Mouse (Mus musculus): ENCODE results near the gene Pole. TPM values are rescaled to one million over a fixed set of nuclear protein-coding genes. Genes with fewer than 3 reads are reported as not detected.

Pole gene
- 10 to 100 TPM in 6 of 26 experiments, 1 to 10 TPM in 19, under 1 TPM in 1; 0.59 to 19.8 (median 6.4) TPM for total RNA-seq (2018; cell fraction: chromatin; rRNA removed)
- total RNA-seq (2018; cell fraction: cytosol; rRNA removed) = 1 to 10 TPM; 1.1 to 3.2 (median 1.9) TPM
- 10 to 100 TPM in 2 of 26 experiments, 1 to 10 TPM in 24; 1.2 to 37.0 (median 2.7) TPM for total RNA-seq (2018; cell fraction: nucleus; rRNA removed)
- 0.57 to 14.9 TPM (median 4.5 TPM) in 3 replicates for polyA plus RNA-seq (2018)

GRCm38 (mm10) chr5:110285770-110286445 is at the start of gene Pole, which contains the start of gene Pxmp2:
Gene Pole (plus strand): TSS chr5:110286306.
Gene Pxmp2 (minus strand): TSS chr5:110286186.
- peak within 1 kb of the TSS; percentile 59 for H3K4me3 ChIP-seq (ENCODE audit: inconsistent target)
- H3K27ac ChIP-seq = no peak within 1 kb of the TSS
- no peaks in the 10 kb centered on the region for H3K36me3 ChIP-seq (ENCODE audit: inconsistent target)
- WGBS (ENCODE audit: missing documents) = under 1% methylated on average over 63 of the region's 64 CpGs
- no peaks in the 10 kb centered on the region for H3K79me2 ChIP-seq (ENCODE audit: inconsistent target)

DNA sequence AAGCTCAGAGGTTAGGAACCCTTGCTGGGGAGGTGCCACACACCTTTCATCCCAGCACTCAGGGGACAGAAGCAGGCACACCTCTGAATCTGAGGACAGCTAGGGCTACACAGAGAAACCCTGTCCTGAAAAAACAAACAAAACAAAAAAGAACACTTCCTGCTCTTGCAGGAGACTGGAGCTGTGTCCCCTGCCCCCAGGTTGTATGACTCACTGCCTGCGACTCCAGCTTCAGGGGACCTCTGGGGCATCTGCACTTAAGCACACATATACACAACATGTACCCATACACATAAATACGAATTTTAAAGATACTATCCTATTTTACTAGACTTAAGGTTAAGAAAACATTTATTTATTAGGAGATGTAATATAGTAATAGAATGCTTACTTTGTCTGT is 42.0 kb upstream of the Pole start:
- H3K4me3 ChIP-seq (ENCODE audit: inconsistent target) = no peak overlapping the region
- WGBS (ENCODE audit: missing documents) = 91% methylated on average over 2 of the region's 2 CpGs
- H3K79me2 ChIP-seq (ENCODE audit: inconsistent target) = no peaks in the 10 kb centered on the region; the same call in 1 of the 2 replicates
- H3K36me3 ChIP-seq (ENCODE audit: inconsistent target) = peaks cover 87% of the 10 kb centered on the region
- no peak overlapping the region for H3K27ac ChIP-seq

DNA sequence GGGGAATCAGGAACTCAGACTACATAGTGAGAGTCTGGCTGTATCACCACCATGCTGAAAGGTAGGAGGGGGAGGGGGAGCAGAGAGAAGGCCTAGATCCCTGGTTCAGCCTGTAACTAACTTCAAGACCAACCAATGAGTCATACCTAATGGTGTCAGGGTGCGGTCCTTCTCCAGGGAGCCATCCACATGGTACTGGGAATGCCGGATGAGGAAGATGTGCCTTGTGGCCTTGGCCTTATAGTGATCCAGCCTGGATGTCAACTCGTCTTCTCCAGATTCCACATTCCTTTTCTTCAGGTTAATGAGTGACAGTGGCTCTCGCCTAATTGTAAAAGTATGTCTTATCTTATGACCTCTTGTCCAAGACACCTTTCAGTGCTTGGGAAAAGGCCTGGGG is 19.2 kb upstream of the Pole start:
- WGBS (ENCODE audit: missing documents) = 95% methylated on average over 4 of the region's 4 CpGs
- no peak overlapping the region for H3K27ac ChIP-seq
- H3K36me3 ChIP-seq (ENCODE audit: inconsistent target) = peaks cover 13% of the 10 kb centered on the region; the same call in 1 of the 2 replicates
- peaks cover 35% of the 10 kb centered on the region for H3K79me2 ChIP-seq (ENCODE audit: inconsistent target)
- no peak overlapping the region for H3K4me3 ChIP-seq (ENCODE audit: inconsistent target)

DNA sequence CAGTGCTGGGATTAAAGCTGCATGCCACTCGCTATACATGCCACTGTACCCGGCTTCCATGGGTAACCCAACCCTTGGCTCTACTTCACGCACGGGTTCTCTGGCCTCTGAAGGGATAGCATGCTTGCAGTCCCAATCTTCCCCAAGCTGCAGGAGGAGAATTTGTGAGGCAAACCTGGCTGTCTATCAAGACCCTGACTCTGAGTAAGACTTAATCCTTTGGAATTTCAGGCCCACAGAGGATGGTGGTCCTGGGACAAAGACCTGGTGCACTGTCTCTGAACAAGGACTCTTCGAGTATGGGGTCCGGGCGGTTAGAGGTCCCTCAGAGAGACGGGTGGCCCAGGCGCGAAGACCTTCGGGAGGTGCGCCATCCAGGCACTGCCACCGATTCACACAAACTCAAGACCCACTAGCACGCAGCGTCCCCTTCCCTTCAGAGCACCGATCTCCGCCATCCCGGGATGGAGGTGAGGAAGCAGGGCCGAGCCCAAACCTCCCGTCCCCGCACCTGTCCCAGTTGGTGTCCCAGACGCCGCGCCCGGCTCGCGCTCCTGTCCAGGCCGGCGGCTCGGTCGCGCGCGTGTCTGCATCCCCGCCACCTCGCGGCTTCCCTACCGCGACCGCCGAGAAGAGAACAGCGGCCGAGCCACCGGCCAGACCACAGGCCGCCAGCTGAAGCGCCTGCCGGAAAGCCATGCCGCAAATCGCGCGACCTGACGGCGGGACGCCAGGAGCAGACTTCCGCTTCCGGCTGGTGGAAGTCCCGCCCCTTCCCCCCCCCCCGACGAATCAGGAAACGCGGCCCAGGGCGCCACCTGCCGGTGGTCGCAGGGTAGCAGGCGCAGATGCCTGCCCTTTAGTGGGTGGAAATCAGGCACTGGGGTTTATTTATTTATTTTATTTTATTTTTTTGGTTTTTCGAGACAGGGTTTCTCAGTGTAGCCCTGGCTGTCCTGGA is 16.7 kb upstream of the Pole start, which contains the start of gene Pgam5:
Gene Pgam5, minus strand, starts transcription at position 773 of the 961 bp plus-strand sequence.
- Histone ChIP-seq H3K36me3 (ENCODE audit: inconsistent target) (peaks cover 12% of the 10 kb centered on the region; the same call in 1 of the 2 replicates), H3K79me2 (ENCODE audit: inconsistent target) (peaks cover 35% of the 10 kb centered on the region), H3K4me3 (ENCODE audit: inconsistent target) (peak within 1 kb of the TSS; percentile 91), H3K27ac (peak within 1 kb of the TSS; percentile 24; the same call in 1 of the 2 replicates)
- WGBS (ENCODE audit: missing documents) = 3% methylated on average over 61 of the region's 66 CpGs

GRCm38 (mm10) chr5:110270242-110270641 is 15.9 kb upstream of the Pole start:
- Histone ChIP-seq H3K36me3 (ENCODE audit: inconsistent target) (peaks cover 4% of the 10 kb centered on the region; the same call in 1 of the 2 replicates), H3K4me3 (ENCODE audit: inconsistent target) (no peak overlapping the region), H3K27ac (no peak overlapping the region), H3K79me2 (ENCODE audit: inconsistent target) (peaks cover 35% of the 10 kb centered on the region)
- 100% methylated on average over 4 of the region's 6 CpGs for WGBS (ENCODE audit: missing documents)

GRCm38 (mm10) chr5:110274147-110274546 is 12.0 kb upstream of the Pole start:
- Histone ChIP-seq H3K79me2 (ENCODE audit: inconsistent target) (peaks cover 3% of the 10 kb centered on the region), H3K4me3 (ENCODE audit: inconsistent target) (no peak overlapping the region), H3K36me3 (ENCODE audit: inconsistent target) (no peaks in the 10 kb centered on the region), H3K27ac (no peak overlapping the region)
- 96% methylated on average over 4 of the region's 4 CpGs for WGBS (ENCODE audit: missing documents)

DNA sequence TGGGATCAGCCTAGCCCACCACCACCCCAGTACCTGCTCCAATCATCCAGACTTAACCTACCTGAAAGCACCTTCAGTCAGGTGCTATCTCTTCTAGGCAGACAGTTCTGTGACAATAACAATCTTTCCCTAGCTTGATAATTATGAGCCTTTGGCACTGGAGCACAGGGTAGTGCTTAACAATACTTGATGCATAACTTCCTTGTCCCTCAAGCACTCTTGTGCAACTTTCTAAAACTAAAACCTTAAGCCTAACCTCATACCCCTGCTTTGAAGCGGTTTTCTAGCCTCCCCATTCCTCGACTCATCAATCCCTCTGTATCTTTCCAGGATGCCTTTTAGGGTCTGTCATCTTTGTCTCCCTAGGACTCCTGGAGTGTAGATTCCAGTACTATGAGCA is 11.3 kb upstream of the Pole start:
- H3K4me3 ChIP-seq (ENCODE audit: inconsistent target) = no peak overlapping the region
- H3K36me3 ChIP-seq (ENCODE audit: inconsistent target) = no peaks in the 10 kb centered on the region
- WGBS (ENCODE audit: missing documents) = 87% methylated on average over 2 of the region's 2 CpGs
- no peaks in the 10 kb centered on the region for H3K79me2 ChIP-seq (ENCODE audit: inconsistent target)
- H3K27ac ChIP-seq = no peak overlapping the region

DNA sequence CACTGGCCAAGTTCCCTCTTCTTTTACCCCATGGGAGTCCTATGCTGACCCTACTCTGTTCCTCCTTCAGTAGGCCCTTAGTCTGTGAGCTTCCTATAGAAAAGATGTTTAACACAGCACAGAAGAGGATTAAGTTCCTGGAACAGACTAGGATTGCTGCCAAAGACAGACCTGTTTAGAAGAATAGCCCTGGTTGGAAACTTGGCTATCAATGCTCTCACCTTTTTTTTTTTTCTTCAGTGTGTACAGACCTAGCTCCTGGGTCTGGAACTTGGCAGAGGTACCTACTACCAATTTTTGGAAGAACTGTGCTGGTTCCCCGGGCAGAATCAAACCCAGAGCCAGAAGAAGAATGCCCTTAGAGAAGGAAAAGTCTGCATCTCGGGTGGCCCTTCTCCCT is 9.7 kb upstream of the Pole start:
- H3K27ac ChIP-seq = no peak overlapping the region
- H3K36me3 ChIP-seq (ENCODE audit: inconsistent target) = no peaks in the 10 kb centered on the region
- no peak overlapping the region for H3K4me3 ChIP-seq (ENCODE audit: inconsistent target)
- no peaks in the 10 kb centered on the region for H3K79me2 ChIP-seq (ENCODE audit: inconsistent target)
- 86% methylated on average over 2 of the region's 2 CpGs for WGBS (ENCODE audit: missing documents)

DNA sequence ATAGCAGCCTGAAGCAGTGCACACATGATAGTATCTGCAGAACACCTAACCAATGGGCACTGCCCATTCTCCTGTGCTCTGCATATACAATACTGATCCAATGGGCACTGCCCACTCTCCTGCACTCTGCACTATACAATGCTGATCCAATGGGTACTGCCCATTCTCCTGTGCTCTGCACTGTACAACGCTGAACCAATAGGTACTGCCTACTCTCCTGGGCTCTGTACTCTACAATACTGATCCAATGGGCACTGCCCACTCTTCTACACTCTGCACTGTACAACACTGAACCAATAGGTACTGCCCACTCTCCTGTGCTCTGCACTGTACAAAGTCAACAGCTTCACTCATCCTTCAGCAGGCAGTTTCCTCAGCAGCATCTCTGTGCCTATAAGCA is 9.2 kb upstream of the Pole start:
- H3K27ac ChIP-seq = no peak overlapping the region
- WGBS (ENCODE audit: missing documents) = 100% methylated on average over 1 of the region's 1 CpGs
- H3K79me2 ChIP-seq (ENCODE audit: inconsistent target) = no peaks in the 10 kb centered on the region
- no peaks in the 10 kb centered on the region for H3K36me3 ChIP-seq (ENCODE audit: inconsistent target)
- no peak overlapping the region for H3K4me3 ChIP-seq (ENCODE audit: inconsistent target)

DNA sequence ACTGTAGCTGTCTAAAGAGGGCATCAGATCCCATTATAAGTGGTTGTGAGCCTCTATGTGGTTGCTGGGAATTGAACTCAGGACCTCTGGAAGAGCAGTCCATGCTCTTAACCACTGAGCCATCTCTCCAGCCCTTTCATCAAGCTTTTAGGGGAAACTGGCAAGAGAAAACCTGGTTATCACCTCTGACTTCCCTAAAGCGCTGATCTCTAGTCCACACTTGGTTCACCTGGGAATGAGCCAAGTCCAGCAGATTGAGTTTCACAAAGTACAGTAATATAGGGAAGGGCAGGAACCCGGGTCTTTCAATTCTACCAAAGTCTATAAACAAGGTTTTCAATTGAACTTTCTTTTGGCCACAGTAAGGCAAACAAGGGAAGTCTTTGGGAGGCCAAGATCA is 4.1 kb upstream of the Pole start:
- Histone ChIP-seq H3K4me3 (ENCODE audit: inconsistent target) (no peak overlapping the region), H3K79me2 (ENCODE audit: inconsistent target) (no peaks in the 10 kb centered on the region), H3K27ac (no peak overlapping the region), H3K36me3 (ENCODE audit: inconsistent target) (no peaks in the 10 kb centered on the region)
- 86% methylated on average over 2 of the region's 2 CpGs for WGBS (ENCODE audit: missing documents)

- Histone ChIP-seq H3K4me3 (ENCODE audit: inconsistent target) (peak overlapping the region; percentile 59), H3K36me3 (ENCODE audit: inconsistent target) (no peaks in the 10 kb centered on the region), H3K27ac (no peak overlapping the region), H3K79me2 (ENCODE audit: inconsistent target) (no peaks in the 10 kb centered on the region)
- 0% methylated on average over 4 of the region's 4 CpGs for WGBS (ENCODE audit: missing documents)
These were observed 1.6 kb upstream of the Pole start for GRCm38 (mm10) chr5:110284536-110284935.

- 2% methylated on average over 15 of the region's 15 CpGs for WGBS (ENCODE audit: missing documents)
- no peaks in the 10 kb centered on the region for H3K79me2 ChIP-seq (ENCODE audit: inconsistent target)
- peak overlapping the region; percentile 59 for H3K4me3 ChIP-seq (ENCODE audit: inconsistent target)
- H3K36me3 ChIP-seq (ENCODE audit: inconsistent target) = no peaks in the 10 kb centered on the region
- H3K27ac ChIP-seq = no peak overlapping the region
These were observed 950 bp upstream of the Pole start for GRCm38 (mm10) chr5:110285156-110285555.

DNA sequence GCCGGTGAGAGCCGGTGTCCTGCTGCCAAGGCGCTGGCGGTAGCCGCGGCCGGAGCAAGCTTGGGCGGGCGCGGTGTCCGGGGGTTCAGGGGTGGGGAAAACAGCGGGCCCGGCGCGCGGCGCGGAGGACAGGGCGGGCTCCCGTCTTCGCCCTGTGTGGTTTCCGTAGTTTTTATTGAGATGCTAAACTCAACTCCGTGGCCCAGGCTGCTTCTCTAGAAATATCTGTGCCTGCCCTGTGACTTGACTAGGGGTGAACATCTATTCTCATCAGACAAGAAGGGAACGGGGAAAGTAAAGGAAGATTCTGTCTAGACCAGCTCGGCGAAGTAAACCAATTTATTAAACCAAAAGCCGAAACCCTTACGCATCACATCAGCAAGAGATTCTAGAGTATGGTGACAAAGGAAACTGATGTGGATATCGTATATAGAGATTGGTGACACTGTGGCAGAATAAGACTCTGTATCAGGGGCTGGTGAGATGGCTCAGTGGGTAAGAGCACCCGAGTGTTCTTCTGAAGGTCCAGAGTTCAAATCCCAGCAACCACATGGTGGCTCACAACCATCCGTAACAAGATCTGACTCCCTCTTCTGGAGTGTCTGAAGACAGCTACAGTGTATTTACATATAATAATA is 459 bp downstream of the Pole start:
- Histone ChIP-seq H3K27ac (no peak overlapping the region), H3K36me3 (ENCODE audit: inconsistent target) (no peaks in the 10 kb centered on the region), H3K79me2 (ENCODE audit: inconsistent target) (no peaks in the 10 kb centered on the region), H3K4me3 (ENCODE audit: inconsistent target) (peak overlapping the region; percentile 50)
- 2% methylated on average over 28 of the region's 31 CpGs for WGBS (ENCODE audit: missing documents)

- Histone ChIP-seq H3K36me3 (ENCODE audit: inconsistent target) (no peaks in the 10 kb centered on the region), H3K79me2 (ENCODE audit: inconsistent target) (no peaks in the 10 kb centered on the region), H3K27ac (no peak overlapping the region), H3K4me3 (ENCODE audit: inconsistent target) (peak overlapping the region; percentile 50)
- WGBS (ENCODE audit: missing documents) = 65% methylated on average over 2 of the region's 2 CpGs
These were observed 974 bp downstream of the Pole start for GRCm38 (mm10) chr5:110287084-110287475.

Measured in macrophage (primary cell).